Mouse (Mus musculus): ENCODE measurements at regions not wholly inside any gene's neighbourhood (a gene's known extent, or its start where the extent isn't known, plus 50 kb on each side); places are given as distances from the start of the nearest gene placed in this dataset.
A peak's percentile ranks its signal among the peaks of the same experiment; 100 is the strongest.

GRCm38 (mm10) chr14:123100371-123100770 is 116.5 kb upstream of the Tmtc4 start:
- H3K4me1 ChIP-seq (ENCODE audit: control insufficient read depth, insufficient read depth, low read depth, low read length) = no peaks in the 10 kb centered on the region
- no peaks in the 10 kb centered on the region for H3K9me3 ChIP-seq (ENCODE audit: control insufficient read depth, low read length)
- H3K36me3 ChIP-seq (ENCODE audit: control insufficient read depth, insufficient read depth, low read length) = no peaks in the 10 kb centered on the region
- no peak for ATAC-seq
- H3K27me3 ChIP-seq (replicated peaks; ENCODE audit: control insufficient read depth, insufficient read depth, low read length) = no peaks in the 10 kb centered on the region
- H3K4me3 ChIP-seq (ENCODE audit: low read length) = no peak overlapping the region
- H3K4me2 ChIP-seq (ENCODE audit: low read length) = no peak overlapping the region
- no peak overlapping the region for H3K9ac ChIP-seq (ENCODE audit: low read depth, low read length)
- H3K27ac ChIP-seq (ENCODE audit: low read depth, low read length) = no peak overlapping the region
- WGBS = 77% methylated on average over 1 of the region's 1 CpGs

- H3K27me3 ChIP-seq (replicated peaks; ENCODE audit: control insufficient read depth, insufficient read depth, low read length) = no peaks in the 10 kb centered on the region
- H3K27ac ChIP-seq (ENCODE audit: low read depth, low read length) = no peak overlapping the region
- no peaks in the 10 kb centered on the region for H3K36me3 ChIP-seq (ENCODE audit: control insufficient read depth, insufficient read depth, low read length)
- no peaks in the 10 kb centered on the region for H3K9me3 ChIP-seq (ENCODE audit: control insufficient read depth, low read length)
- H3K4me1 ChIP-seq (ENCODE audit: control insufficient read depth, insufficient read depth, low read depth, low read length) = no peaks in the 10 kb centered on the region
- WGBS = 91% methylated on average over 2 of the region's 2 CpGs
- no peak overlapping the region for H3K4me2 ChIP-seq (ENCODE audit: low read length)
- H3K9ac ChIP-seq (ENCODE audit: low read depth, low read length) = no peak overlapping the region
- H3K4me3 ChIP-seq (ENCODE audit: low read length) = no peak overlapping the region
- ATAC-seq = no peak
These were observed 112.3 kb upstream of the Tmtc4 start for GRCm38 (mm10) chr14:123096086-123096485.

DNA sequence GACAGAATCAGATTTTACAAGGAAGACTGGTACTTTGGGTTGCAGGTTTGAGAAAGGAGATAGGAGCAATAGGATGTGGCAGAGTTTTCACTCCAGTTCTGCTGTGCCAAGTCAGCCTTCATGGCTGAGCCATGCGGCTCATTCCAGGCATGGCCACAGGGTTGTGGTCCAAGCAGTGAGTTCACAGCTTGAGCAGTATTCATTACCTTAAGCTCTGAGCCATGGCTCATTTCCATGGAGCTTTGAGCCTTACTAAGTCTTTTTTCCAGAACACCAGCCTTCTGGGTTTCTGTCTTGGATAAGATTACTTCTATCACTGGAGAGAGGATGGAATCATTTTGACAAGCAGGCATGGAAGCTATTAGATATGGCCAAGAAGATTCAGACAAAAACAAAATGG is 98.2 kb upstream of the Tmtc4 start:
- Histone ChIP-seq H3K4me1 (ENCODE audit: control insufficient read depth, insufficient read depth, low read depth, low read length) (no peaks in the 10 kb centered on the region), H3K9me3 (ENCODE audit: control insufficient read depth, low read length) (no peaks in the 10 kb centered on the region), H3K9ac (ENCODE audit: low read depth, low read length) (no peak overlapping the region), H3K27me3 (replicated peaks; ENCODE audit: control insufficient read depth, insufficient read depth, low read length) (no peaks in the 10 kb centered on the region), H3K36me3 (ENCODE audit: control insufficient read depth, insufficient read depth, low read length) (no peaks in the 10 kb centered on the region), H3K4me2 (ENCODE audit: low read length) (no peak overlapping the region), H3K27ac (ENCODE audit: low read depth, low read length) (no peak overlapping the region), H3K4me3 (ENCODE audit: low read length) (no peak overlapping the region)
- ATAC-seq = no peak
- 94% methylated on average over 1 of the region's 1 CpGs for WGBS

- Histone ChIP-seq H3K9me3 (ENCODE audit: control insufficient read depth, low read length) (no peaks in the 10 kb centered on the region), H3K4me3 (ENCODE audit: low read length) (no peak overlapping the region), H3K27me3 (replicated peaks; ENCODE audit: control insufficient read depth, insufficient read depth, low read length) (no peaks in the 10 kb centered on the region), H3K4me1 (ENCODE audit: control insufficient read depth, insufficient read depth, low read depth, low read length) (no peaks in the 10 kb centered on the region), H3K9ac (ENCODE audit: low read depth, low read length) (no peak overlapping the region), H3K27ac (ENCODE audit: low read depth, low read length) (no peak overlapping the region), H3K36me3 (ENCODE audit: control insufficient read depth, insufficient read depth, low read length) (no peaks in the 10 kb centered on the region), H3K4me2 (ENCODE audit: low read length) (no peak overlapping the region)
- no peak for ATAC-seq
- 50% methylated on average over 4 of the region's 4 CpGs for WGBS
These were observed 97.3 kb upstream of the Tmtc4 start for GRCm38 (mm10) chr14:123081016-123081714.

DNA sequence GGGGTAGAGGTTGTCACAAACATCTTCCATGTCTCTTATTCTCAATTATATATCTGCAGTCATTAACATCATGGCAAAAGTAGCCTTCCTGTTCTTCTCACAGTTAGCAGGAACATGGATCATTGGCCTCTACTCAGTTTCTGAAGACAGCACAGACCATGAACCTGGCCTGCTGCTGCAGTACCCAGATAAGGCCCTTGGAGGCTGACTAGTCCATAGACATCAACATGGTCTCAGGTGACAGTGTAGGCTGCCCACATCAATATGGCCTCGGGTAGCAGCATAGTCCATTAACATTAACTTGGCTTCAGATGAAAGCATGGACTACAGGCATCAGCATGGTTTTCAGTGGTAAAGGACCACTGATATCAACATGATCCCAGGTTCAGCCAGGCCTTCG is 95.9 kb upstream of the Tmtc4 start:
- Histone ChIP-seq H3K36me3 (ENCODE audit: control insufficient read depth, insufficient read depth, low read length) (no peaks in the 10 kb centered on the region), H3K9ac (ENCODE audit: low read depth, low read length) (no peak overlapping the region), H3K9me3 (ENCODE audit: control insufficient read depth, low read length) (no peaks in the 10 kb centered on the region), H3K27ac (ENCODE audit: low read depth, low read length) (no peak overlapping the region), H3K4me1 (ENCODE audit: control insufficient read depth, insufficient read depth, low read depth, low read length) (no peaks in the 10 kb centered on the region), H3K27me3 (replicated peaks; ENCODE audit: control insufficient read depth, insufficient read depth, low read length) (no peaks in the 10 kb centered on the region), H3K4me2 (ENCODE audit: low read length) (no peak overlapping the region), H3K4me3 (ENCODE audit: low read length) (no peak overlapping the region)
- no peak for ATAC-seq
- WGBS = 82% methylated on average over 2 of the region's 2 CpGs

DNA sequence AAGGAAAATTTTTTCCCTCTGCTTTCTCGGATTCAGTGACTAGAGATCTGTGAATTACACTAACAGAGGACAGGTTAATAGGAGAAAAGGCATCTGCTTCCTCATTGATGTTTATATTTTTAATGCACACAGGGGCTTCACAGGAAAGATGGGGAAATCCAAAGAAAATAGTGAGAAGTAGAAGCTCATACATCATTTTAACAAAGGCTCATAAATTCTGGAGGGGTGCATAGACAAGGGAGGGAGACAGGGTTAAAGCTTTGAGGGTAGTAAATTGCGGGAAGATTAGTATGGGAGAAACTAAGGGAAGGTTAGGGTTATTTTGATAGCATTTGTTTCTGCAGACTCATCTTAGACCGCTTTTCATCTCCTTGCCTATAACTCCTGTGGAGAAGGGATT is 95.0 kb upstream of the Tmtc4 start:
- Histone ChIP-seq H3K27me3 (replicated peaks; ENCODE audit: control insufficient read depth, insufficient read depth, low read length) (no peaks in the 10 kb centered on the region), H3K4me2 (ENCODE audit: low read length) (no peak overlapping the region), H3K27ac (ENCODE audit: low read depth, low read length) (no peak overlapping the region), H3K4me1 (ENCODE audit: control insufficient read depth, insufficient read depth, low read depth, low read length) (no peaks in the 10 kb centered on the region), H3K9me3 (ENCODE audit: control insufficient read depth, low read length) (no peaks in the 10 kb centered on the region), H3K36me3 (ENCODE audit: control insufficient read depth, insufficient read depth, low read length) (no peaks in the 10 kb centered on the region), H3K9ac (ENCODE audit: low read depth, low read length) (no peak overlapping the region), H3K4me3 (ENCODE audit: low read length) (no peak overlapping the region)
- 85% methylated on average over 3 of the region's 3 CpGs for WGBS
- no peak for ATAC-seq

DNA sequence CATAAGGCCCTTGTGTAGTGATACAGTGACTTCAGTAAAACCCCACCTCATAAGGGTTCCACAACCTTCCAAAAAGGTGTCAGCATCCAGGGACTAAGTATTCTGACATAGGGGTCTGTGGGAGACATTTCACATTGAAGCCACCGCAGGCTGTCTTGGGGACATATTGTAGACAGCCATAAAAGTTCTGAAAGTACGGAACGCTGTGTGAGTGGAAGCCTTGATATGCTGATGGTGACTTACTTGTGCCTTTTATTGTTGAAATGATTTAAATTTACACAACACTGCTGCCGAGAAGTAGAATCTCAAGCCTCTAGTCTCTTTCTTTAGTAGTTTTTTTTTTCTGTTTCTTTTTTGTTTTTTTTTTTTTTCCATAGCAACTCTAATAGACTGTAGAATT is 82.5 kb upstream of the Tmtc4 start:
- Histone ChIP-seq H3K4me2 (ENCODE audit: low read length) (no peak overlapping the region), H3K27me3 (replicated peaks; ENCODE audit: control insufficient read depth, insufficient read depth, low read length) (no peaks in the 10 kb centered on the region), H3K4me3 (ENCODE audit: low read length) (no peak overlapping the region), H3K4me1 (ENCODE audit: control insufficient read depth, insufficient read depth, low read depth, low read length) (no peaks in the 10 kb centered on the region), H3K9ac (ENCODE audit: low read depth, low read length) (no peak overlapping the region), H3K27ac (ENCODE audit: low read depth, low read length) (no peak overlapping the region), H3K36me3 (ENCODE audit: control insufficient read depth, insufficient read depth, low read length) (no peaks in the 10 kb centered on the region), H3K9me3 (ENCODE audit: control insufficient read depth, low read length) (no peaks in the 10 kb centered on the region)
- ATAC-seq = no peak
- WGBS = 90% methylated on average over 4 of the region's 4 CpGs

DNA sequence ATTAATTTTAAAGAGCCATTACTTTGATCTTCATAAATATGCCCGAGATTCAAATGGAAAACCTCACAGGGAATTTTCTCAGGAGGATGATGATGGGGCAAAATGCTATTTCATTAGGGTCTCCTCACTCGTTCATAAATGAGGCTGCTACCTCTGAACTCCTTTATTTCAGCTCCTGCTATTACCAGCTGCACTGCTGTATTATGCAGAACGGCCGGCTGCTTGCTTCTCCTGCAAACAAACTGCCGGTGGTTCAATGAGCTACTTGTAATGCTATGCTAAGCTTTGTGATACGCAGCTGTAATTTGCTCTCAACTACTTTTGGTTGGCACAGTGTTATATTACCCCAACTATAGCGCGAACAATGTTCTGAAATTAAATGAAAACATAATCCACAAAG is 81.7 kb upstream of the Tmtc4 start:
- H3K27ac ChIP-seq (ENCODE audit: low read depth, low read length) = no peak overlapping the region
- 36% methylated on average over 8 of the region's 8 CpGs for WGBS
- H3K9me3 ChIP-seq (ENCODE audit: control insufficient read depth, low read length) = no peaks in the 10 kb centered on the region
- no peak for ATAC-seq
- no peaks in the 10 kb centered on the region for H3K27me3 ChIP-seq (replicated peaks; ENCODE audit: control insufficient read depth, insufficient read depth, low read length)
- no peaks in the 10 kb centered on the region for H3K4me1 ChIP-seq (ENCODE audit: control insufficient read depth, insufficient read depth, low read depth, low read length)
- no peak overlapping the region for H3K9ac ChIP-seq (ENCODE audit: low read depth, low read length)
- H3K36me3 ChIP-seq (ENCODE audit: control insufficient read depth, insufficient read depth, low read length) = no peaks in the 10 kb centered on the region
- peak overlapping the region; percentile 9; the same call in 1 of the 2 replicates for H3K4me2 ChIP-seq (ENCODE audit: low read length)
- no peak overlapping the region for H3K4me3 ChIP-seq (ENCODE audit: low read length)

- Histone ChIP-seq H3K9ac (ENCODE audit: low read depth, low read length) (no peak overlapping the region), H3K27ac (ENCODE audit: low read depth, low read length) (no peak overlapping the region), H3K27me3 (replicated peaks; ENCODE audit: control insufficient read depth, insufficient read depth, low read length) (no peaks in the 10 kb centered on the region), H3K9me3 (ENCODE audit: control insufficient read depth, low read length) (no peaks in the 10 kb centered on the region), H3K4me2 (ENCODE audit: low read length) (no peak overlapping the region; the same call in 1 of the 2 replicates), H3K4me3 (ENCODE audit: low read length) (no peak overlapping the region), H3K4me1 (ENCODE audit: control insufficient read depth, insufficient read depth, low read depth, low read length) (no peaks in the 10 kb centered on the region), H3K36me3 (ENCODE audit: control insufficient read depth, insufficient read depth, low read length) (no peaks in the 10 kb centered on the region)
- 21% methylated on average over 6 of the region's 6 CpGs for WGBS
- peak; percentile 76 for ATAC-seq
These were observed 81.3 kb upstream of the Tmtc4 start for GRCm38 (mm10) chr14:123065136-123065535.

GRCm38 (mm10) chr14:123062908-123063307 is 79.1 kb upstream of the Tmtc4 start:
- Histone ChIP-seq H3K9me3 (ENCODE audit: control insufficient read depth, low read length) (no peaks in the 10 kb centered on the region), H3K4me1 (ENCODE audit: control insufficient read depth, insufficient read depth, low read depth, low read length) (no peaks in the 10 kb centered on the region), H3K27ac (ENCODE audit: low read depth, low read length) (no peak overlapping the region), H3K27me3 (replicated peaks; ENCODE audit: control insufficient read depth, insufficient read depth, low read length) (no peaks in the 10 kb centered on the region), H3K4me3 (ENCODE audit: low read length) (no peak overlapping the region), H3K36me3 (ENCODE audit: control insufficient read depth, insufficient read depth, low read length) (no peaks in the 10 kb centered on the region), H3K9ac (ENCODE audit: low read depth, low read length) (no peak overlapping the region), H3K4me2 (ENCODE audit: low read length) (no peak overlapping the region)
- WGBS = 70% methylated on average over 1 of the region's 1 CpGs
- ATAC-seq = no peak
